Mouse (Mus musculus) forelimb bud, embryonic 11.5 days (tissue): ENCODE results near the gene Ilk.
A peak's percentile ranks its signal among the peaks of the same experiment; 100 is the strongest.
"Not testable (repeated sequence)": the region's sequence is repeated elsewhere in the genome, so short reads cannot be mapped to it uniquely, and the experiment has no call there.

ENCODE experiments used
- DNase-seq: peaks from one replicate; pipeline ENCODE4 v3.0.0-alpha.2; 2012; ENCODE audit warnings: low read depth, low spot score

The Ilk gene

DNA sequence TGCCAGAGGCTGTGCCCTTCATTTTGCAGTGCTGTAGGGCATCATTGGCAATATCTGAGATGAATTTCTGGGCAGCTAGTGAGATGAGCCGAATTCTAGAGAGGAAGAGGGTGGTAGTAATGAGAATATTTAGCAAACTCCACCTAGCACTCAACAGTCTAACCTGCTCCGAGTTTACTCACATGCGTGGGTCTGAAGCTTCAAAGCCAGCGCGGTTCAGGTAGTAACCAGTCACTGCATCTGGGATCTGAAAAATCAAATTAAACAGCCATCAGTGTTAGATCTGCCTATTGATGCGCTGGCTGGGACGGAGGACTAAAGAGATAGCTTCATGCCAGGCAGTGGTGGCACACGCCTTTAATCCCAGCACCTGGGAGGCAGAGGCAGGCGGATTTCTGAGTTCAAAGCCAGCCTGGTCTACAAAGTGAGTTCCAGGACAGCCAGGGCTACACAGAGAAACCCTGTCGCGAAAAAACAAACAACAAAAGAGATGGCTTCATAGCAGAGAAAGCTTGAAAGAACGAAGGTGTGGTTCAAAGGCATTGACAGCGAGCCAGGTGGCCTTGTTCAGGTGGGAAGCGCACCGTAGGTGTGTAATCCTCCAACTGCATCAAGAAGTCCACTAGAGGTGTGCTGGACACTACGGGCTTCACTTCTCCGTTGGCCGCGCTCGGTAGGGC lies 7.0 kb downstream of the Ilk start:
- DNase-seq = not testable (repeated sequence)

DNA sequence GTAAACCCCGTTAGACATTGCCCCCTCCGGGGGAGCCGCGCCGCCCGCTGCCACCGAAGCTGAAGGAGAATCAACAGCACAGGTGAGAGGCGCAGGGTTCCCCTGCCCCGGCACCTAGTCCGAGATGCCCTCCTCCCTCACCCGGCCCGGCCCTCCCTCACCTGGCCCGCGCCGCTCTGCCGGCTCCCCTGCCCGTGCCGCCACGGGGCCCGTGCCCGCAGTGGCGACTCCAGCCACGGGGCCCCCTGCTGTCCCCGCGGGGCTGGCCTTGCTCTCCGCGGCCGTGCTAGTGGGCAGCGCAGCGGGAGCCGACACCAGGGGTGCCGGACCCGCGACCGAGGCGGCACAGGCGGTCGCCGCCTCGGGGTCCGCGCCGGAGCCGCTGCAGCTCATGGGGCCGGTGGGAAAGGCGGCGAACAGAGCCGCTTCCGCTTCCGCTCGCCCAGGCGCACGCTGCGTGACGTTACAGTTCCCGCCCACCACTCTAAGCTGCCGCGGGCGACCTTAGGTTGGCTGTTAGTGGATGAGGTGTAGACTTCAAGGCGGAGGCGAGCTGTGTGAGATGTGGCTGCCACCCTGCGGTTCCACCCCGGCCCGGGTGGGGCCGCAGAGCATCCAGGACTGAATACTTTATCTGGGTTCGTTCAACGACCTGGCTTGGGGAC lies 7.7 kb downstream of the Ilk start, which contains the start of gene Taf10:
Gene Taf10 (minus strand): TSS at position 436 of the 665 bp plus-strand sequence.
- DNase-seq = peak; percentile 92

DNA sequence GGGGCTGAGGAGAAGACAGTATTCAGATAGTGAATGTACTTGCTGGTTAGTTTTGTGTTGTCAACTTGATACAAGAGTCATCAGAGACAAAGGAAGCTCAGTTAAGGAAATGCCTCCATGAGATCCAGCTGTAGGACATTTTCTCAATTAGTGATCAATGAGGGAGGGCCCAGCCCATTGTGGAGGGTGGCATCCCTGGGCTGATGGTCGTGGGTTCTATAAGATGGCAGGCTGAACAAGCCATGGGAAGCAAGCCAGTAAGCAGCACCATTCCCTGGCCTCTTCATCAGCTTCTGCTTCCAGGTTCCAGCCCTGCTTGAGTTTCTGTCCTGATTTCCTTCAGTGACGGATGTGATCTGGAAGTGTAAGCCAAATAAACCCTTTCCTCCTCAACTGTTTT lies 11.4 kb downstream of the Ilk start:
- no peak for DNase-seq

DNA sequence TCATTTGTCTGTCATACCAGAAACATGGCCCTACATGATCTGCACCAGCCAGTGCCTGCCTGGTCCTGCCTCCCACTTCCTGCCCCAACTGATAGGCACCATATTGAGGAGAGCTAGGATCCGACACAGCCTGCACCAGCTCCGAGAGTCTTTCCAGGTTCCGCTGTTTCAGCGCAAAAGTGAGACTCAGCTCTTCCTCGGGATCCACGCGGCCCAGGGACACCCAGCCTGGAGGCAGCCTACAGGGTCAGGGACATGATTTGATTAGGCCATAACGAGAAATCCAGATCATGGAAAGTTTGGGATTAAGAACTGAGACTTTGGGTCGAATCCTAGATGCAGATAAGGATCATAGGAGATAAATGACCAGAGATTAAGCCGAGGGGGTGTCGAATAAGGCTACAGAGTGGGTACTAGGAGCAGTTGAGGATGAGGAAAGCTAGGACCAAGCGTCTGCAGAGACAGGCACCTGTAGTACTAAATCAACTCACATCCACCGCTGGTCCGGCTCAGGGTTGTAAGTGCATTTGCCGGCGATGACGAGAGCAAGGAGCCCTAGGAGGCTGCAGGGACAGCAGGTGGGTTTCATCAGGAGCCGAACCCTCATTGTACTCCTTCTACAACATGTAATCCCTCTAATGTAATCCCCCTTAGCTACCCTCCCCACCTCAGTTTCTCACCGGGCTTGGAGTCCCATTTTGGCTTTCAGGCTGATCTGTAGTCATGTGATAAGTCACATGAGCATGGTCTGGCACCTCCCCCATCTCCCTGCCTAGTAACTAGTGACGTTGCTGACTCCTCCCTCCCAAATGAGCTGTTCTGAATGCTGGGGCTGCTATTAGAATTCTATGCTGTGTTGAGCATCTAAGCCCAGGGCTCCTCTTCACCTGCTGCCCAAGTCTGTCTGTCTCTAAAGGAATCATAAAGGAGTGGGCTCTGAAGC lies 15.4 kb downstream of the Ilk start, which contains the start of gene Tpp1:
Gene Tpp1 (minus strand): TSS at position 745 of the 943 bp plus-strand sequence.
- peak; percentile 93 for DNase-seq

DNA sequence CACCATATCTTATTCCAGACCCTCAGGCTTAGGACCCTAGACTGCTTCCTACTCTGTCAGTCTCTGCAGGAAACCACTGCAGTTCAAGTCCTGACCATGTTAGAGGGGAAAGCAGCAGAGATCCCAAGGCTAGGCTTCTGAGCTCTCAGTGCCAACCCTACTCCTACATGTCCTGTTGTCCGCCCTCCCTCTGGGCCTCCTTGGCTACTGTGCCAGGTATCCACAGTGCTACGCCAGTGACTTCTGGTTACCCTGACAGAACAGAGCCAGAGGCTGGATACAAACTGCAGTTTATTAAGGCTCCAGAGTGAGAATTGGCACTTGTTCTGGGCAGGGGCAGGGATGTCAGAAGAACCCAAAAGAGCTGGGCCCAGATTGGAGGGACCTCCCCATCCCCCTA lies 16.3 kb downstream of the Ilk start:
- no peak for DNase-seq

DNA sequence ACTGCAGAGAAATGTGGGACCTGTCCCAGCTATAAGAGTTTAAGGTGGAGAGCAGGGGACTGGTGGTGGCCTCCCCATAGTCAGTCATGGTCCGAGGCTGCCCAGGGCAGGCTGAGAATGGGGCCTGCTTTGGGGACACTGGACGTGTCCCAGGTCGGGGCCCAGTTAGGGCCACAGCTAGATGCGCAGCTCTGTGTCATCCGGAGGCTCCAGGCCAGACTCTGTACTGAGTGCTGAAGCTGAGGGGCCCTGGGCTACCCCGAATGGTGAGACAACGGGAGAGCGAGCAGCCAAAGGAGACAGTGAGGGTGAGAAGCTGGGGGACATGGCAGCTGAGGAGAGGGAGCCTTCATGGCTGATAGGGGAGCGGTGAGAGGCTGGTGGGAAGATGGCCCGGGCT lies 16.9 kb downstream of the Ilk start:
- no peak for DNase-seq

DNA sequence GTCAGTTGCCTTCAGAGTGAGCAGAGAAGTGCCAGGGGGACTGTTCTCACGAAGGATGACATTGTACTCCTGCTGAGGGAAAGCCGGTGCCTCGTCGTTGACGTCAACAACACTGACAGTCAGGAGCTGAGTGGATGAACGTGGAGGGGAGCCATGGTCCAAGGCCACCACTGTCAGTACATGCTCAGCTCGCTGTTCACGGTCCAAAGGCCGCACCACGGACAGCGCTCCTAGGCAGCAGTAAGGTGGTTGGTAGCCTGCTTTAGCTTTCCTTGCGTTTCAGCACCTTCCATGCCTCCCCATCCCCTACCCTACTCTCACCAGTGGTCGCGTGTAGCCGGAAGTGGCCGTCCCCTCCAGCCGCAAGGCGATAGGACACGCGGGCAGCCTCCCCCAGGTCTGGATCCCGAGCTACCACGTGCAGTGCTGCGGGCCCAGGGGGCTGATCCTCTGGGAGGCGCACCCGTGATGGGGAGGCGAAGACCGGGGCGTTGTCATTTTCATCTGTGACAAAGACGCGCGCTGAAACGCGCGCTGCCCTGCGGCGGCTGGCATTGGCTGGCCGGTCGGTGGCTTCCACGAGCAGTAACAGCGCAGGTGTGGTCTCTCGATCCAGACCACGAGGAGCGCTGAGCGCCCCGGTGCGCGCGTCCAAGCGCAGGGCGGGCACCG lies 25.6 kb downstream of the Ilk start:
- no peak for DNase-seq

DNA sequence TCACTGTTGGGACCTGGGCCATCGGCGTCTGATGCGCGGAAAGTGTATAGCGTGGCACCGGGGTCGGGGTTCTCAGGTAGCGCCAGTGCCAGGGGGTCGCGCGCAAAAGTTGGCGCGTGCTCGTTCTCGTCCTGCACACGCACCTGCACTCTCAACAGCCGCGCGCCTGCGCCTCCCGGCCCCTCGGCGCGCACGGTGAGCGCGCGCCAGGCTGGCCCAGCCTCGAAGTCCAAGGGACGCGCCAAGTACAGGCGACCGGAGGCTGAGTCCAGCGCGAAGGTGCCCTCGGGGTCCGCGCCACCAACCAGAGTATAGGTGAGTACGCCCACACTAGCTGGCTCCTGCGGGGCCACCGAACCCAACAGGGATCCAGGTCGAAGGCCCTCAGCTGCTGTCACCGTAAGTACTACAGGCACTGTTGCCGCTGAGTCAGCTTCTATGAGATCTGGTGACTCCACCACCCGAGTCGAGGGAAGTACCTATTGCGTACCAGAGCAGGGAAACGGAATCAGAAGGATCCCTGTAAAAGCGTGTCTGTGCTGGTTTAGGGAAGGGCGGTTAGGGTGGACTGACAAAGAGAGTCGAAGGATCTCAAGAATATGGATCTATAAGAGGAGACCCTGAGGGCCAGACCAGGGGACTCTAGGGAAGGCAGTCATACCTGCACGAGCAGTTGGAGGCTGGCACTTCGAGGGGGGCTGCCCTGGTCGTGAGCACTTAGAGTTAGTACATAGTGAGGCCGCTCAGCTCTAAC lies 26.3 kb downstream of the Ilk start:
- DNase-seq = no peak

DNA sequence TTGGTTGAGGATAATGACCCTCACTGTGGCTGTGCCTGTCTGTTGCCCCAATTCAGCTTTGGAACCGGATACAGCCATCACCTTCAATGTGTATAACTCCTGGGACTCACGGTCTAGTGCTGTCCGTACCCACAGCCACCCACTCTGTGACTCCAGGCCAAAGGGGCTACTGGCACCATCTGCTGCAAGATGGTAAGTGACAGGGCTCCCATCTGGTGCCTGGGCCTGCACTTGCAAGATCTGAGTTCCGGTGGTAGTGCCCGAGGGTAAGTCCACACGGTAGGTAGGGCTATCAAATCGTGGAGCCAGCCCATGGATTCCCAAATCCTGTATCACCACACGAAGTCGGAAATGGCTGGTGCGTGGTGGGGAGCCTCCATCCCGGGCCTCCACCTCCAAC lies 27.9 kb downstream of the Ilk start:
- DNase-seq = no peak

DNA sequence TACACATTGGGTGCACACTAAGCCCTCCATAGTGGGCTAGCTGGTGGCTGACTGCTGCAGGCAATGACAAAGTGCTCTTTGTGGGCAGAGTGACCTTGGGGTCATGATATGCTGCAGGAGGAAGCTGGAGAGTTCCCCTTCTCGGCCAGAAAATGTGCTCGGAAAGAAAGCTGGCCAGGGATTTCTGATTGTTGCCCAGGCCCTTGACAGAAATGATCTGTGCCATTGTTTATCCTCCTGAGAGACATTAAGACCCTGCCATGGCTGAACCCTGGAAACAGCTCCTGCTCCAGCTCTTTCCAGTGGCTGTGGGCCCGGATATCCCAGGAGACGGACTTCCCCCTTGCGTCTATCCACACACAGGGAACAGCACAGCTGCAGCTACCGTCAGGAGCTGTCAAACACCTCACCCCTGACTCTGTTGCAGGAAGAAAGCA lies 31.4 kb downstream of the Ilk start:
- peak; percentile 40 for DNase-seq

DNA sequence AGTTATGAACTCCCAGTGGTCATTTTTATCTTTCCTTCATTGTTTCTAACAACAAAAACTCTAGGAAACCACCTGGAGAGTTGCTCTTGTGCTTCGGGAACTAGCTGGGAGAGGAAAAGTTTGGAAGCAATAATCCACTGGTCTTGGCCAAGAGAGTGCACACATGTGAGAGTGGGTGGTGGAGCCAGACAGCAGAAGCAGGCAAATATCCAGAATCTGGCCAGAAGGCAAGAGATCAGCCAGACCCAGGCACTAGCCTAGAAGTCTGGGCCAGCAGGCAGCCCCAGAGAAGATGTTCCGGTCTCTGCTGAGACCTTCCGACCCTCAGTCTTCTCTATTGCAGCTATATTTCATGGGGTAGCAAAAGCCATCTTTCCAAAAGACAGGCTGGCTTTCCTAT lies 33.6 kb downstream of the Ilk start:
- no peak for DNase-seq

DNA sequence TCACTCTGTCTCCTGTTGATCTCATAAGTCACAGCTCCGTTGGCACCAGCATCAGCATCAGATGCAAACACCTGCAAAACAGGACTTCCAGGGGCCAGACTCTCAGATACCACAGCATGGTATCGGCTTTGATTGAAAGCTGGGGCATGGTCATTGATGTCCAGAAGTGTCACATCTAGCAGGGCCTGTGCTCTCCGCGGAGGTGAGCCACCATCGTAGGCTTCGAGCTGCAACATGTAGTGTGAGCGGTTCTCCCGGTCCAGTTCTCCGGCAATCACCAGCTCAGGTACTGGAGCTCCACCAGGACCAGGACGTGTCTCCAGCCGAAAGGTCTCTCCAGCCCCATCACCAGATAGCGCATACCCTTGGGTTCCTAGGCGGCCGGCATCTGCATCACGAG lies 35.9 kb downstream of the Ilk start:
- no peak for DNase-seq

DNA sequence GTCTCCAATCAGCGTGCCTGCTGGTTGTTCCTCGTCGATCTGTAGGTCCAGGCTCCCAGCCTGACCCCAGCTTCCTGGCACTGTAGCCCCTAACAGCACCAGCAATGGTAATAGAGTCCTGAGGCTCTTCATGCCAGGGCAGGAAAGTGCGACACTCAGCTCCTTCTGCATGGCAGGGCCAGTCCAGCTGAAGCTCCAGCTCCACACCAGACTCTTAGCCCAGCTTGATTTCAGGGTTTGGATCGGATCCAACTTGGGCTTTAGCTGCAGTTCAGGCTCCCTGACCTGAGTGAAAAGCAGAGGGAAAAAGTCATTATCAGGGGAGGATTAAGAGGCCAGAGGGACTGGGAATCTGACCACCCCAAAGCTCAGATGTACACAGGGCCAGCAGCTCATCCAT lies 36.6 kb downstream of the Ilk start:
- no peak for DNase-seq

DNA sequence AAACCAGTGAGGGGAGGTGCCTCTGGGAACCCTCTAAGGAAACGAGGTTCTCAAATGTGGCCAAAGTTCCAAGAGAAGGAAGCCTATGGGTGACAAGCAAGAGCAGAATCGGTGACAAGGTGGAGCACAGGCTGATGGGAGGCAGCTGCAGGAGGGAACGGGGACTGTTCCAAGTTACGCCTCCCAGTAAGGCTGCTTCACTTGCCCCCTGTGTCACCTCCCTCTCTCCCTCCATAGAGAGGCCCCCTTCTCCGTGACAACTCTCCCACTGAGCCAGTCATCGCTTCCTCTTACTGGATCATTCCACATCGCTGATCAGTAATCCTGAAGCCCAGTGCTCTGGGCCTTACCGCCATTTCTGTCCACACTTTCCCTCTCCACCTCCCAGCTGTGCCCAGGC lies 38.3 kb downstream of the Ilk start:
- DNase-seq = no peak

DNA sequence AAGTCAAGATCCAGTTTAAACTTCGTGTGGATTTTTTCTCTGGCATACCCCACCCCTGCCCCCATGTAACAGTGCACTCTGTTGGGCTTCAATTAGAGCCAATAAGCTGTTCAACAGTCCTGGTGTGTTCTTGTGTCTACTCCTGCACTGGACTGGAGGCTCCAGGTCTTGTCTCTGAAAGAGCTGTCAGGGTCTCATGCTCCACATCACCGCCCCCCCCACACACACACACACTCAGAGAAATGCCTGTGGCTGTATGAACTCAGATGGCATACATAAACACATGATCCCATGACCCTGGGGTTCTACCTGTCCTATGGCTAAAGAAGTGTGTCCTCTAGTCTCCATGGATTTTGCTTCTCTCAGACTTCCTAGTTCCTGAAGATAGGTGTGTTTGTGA lies 39.6 kb downstream of the Ilk start:
- no peak for DNase-seq

DNA sequence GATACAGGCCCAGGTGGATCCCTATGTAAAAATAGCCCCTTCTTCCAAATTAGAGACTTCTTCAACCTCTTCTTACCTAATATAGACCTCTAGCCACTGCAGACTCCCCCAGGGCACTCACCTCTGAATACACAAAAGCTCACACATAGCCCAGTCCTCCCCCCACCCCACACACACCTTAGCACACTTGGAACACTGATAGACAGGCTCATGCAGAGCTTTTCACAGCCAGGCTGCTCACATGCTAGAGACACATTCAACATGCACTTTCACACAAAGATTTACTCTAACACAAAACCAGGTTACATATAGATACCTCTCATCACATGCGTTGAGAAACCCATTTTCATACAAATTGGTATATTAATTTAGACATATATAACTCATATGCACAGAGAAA lies 40.9 kb downstream of the Ilk start:
- no peak for DNase-seq

DNA sequence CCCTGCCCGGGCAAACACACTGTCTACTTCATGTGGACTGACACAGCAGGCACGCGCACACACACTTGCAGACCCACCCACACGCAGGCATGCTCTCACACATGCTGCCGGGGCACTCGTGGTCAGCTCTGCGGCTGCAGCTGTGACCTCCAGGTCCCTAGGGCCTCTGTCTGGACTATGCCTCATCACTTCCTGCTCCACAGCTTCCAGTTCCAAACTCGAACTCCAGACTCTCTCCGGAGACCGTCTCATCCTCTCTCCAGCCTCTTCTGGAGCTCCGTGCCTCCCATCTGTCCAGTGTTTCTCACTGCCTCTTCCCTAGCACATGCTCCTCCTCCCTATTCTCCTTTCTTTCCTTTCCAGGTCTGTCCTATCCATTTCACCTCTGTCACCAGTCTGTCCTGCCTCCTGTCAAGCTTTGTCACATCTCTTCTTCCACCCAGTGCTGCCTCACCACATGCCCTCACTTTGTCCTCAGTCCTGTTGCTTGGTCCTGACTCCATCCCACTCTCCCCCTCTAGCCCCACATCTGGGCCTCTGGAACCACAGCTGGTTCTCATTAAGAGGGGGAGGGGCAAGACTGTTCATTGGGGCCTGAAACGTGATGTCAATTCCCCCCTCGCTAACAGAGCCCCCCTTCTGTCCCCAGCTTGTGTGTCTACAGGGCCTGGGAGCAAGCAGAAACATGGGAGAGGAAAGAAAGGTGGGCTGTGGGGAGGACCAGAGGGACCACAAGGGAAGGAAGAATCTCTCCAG lies 41.6 kb downstream of the Ilk start:
- peak; percentile 95 for DNase-seq

DNA sequence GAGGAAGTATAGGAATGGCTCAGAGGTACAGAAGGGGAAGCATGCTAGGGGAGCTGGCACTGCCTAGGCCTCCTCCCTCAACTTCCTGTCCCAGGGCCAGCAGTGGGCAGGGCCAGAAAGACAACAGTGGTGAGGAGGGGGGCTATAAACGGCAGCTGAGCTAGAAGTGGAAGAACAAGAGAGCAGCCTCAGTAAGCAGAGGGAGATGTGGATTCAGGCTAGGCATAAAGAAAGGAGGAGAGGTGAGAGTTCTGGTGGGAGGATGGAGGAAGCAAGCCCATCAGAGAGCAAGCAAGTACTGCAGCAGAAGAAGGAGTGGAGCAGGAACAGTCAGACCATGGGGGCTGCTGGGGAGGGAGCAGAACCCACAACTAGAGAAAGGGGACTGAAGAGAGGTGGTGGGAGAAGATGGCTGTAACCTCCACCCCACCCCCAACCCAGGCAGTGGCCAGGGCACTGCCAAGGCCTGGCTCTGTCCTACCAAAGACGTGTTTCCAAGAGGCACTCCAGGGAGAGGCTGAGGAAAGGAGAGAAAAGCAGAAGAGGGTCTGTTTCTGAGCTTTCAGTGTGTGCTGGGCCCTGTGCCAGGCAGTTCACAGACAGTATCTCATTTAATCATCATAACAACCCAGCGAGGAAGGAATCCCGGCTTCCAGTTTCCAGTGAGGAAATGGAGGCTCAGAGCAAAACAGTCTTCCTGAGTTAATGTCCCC lies 42.3 kb downstream of the Ilk start:
- no peak for DNase-seq

DNA sequence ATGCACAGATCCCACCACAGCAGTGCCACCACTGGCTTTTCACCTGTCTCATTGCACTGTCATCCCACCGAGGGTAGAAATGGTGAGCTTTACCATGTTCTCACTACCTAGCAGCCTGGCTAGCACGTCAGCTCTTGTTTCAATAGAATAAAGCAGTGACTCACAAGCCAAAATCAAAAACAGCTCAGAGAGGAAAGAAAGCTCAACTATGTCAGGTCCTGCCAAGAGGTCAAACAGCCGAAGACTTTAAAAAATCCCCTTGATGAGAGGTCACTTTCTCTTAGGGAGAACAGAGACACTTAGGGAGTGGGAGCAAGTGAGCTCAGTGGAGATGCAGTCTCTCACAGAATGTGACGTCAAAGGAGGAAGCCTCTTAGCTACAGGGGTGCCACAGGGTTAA lies 47.5 kb downstream of the Ilk start:
- DNase-seq = no peak

DNA sequence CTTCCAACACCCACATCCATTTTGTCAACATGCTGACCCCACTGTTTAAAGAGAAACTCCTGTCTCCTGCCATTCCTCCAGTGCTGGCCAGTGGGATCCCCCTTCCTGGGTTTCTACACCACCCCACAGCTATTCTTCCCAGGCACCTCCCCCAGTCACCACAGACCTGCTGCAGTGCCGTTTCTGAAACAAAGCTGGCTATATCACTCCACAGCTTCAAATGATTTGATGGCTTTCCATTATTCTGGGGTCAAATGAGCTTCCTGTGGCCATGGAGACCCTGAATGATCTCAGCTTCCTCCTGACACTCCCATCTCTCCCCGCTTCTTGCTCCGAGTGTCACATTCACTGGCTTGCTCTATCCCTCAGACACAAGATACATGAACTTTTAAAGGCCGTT lies 48.2 kb downstream of the Ilk start:
- no peak for DNase-seq
